In the genomic region with DNA sequence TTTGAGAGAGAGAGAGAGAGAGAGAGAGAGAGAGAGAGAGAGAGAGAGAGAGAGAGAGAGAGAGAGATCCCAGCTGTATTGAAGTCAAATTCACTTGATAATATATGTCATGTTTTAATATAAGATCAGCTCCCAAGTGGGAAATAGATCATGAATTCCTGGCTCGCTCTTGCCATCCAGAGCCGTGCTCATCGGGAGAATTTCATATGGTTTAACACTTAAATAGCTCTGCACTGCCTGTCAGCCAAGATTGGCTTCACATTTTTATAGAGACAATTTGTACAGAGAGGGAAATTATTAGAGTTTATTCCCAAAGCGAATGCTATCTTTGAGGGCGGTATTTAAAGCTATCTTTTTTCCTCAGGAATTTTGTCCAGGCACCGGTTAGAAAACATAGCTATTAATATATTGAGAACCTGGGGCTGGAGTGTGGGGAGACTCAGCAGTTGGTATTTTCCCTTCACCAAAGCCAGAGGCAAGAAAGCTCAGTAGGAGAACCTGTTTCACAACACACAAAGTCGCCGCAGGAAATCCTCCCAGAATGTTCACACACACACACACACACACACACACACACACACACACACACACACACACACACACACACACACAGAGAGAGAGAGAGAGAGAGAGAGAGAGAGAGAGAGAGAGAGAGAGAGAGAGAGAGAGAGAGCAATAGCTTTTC, we compare ENCODE assay signal across 10 mouse cellular contexts. TPM values are rescaled to one million over a fixed set of nuclear protein-coding genes. Genes with fewer than 3 reads are reported as not detected.
DNase-seq lines count a peak whose midpoint lies in the region; ATAC-seq lines count a peak whose summit lies in the region.
"Had no signal": no experiment of that assay in that cellular context is flagged by ENCODE, and none has a peak within 500 bp of the region (broad histone marks: within the 10 kb centered on the region; RNA-seq: fewer than 3 reads in every experiment).

No protein-coding gene starts in this region.

- no peaks in the 10 kb centered on the region for H3K36me3 ChIP-seq in forebrain, embryonic 10.5 days (replicated peaks)
- H3K36me3 ChIP-seq in forebrain, embryonic 11.5 days (ENCODE audit: control insufficient read depth, insufficient read depth, low read length), result no peaks in the 10 kb centered on the region
- no peaks in the 10 kb centered on the region for H3K36me3 ChIP-seq in lung, embryonic 16.5 days (ENCODE audit: control insufficient read depth, insufficient read depth, low read length)
- no peaks in the 10 kb centered on the region for H3K36me3 ChIP-seq in liver, embryonic 12.5 days

- DNase-seq in forebrain, embryonic 10.5 days (ENCODE audit: extremely low spot score, low spot score), result no peak
- no peak for DNase-seq in forebrain, embryonic 11.5 days (ENCODE audit: low spot score)
- DNase-seq in lung, postnatal 25 days (ENCODE audit: low spot score), result no peak
- DNase-seq in thymus, postnatal 10 days (ENCODE audit: low spot score in 2 of 2), result peak; percentile 39 to 47
- DNase-seq in ovary, postnatal 14 days (ENCODE audit: low spot score), result no peak
- DNase-seq in gastrocnemius, postnatal 25 days, result no peak
- DNase-seq: B cell, adult 2 months; cerebellum, adult 11 months had no signal

- H3K4me2 ChIP-seq in forebrain, embryonic 11.5 days (ENCODE audit: low read depth, low read length, severe bottlenecking), result no peak overlapping the region
- peak overlapping the region; percentile 46 for H3K4me2 ChIP-seq in lung, embryonic 16.5 days (ENCODE audit: low read depth, low read length)
- H3K4me2 ChIP-seq in liver, embryonic 12.5 days, result peak overlapping the region; percentile 67

- no peak for ATAC-seq in forebrain, embryonic 11.5 days (replicated peaks; ENCODE audit: low FRiP score)
- no peak for ATAC-seq in lung, embryonic 16.5 days (ENCODE audit: low read depth)
- no peak for ATAC-seq in liver, embryonic 12.5 days

- H3K27ac ChIP-seq in forebrain, embryonic 10.5 days, result no peak overlapping the region
- no peak overlapping the region for H3K27ac ChIP-seq in forebrain, embryonic 11.5 days (ENCODE audit: low read depth, low read length)
- no peak overlapping the region for H3K27ac ChIP-seq in lung, embryonic 16.5 days (ENCODE audit: low read length)
- H3K27ac ChIP-seq in liver, embryonic 12.5 days, result peak overlapping the region; percentile 96

- 71% methylated on average over 8 of the region's 8 CpGs for WGBS in forebrain, embryonic 10.5 days
- 68% methylated on average over 8 of the region's 8 CpGs for whole genome bisulfite sequencing in forebrain, embryonic 11.5 days
- WGBS in lung, embryonic 16.5 days, result 32% methylated on average over 8 of the region's 8 CpGs
- WGBS in liver, embryonic 12.5 days (ENCODE audit: insufficient replicate concordance), result 12% methylated on average over 8 of the region's 8 CpGs

- no peaks in the 10 kb centered on the region for H3K27me3 ChIP-seq in forebrain, embryonic 10.5 days (ENCODE audit: poor library complexity, severe bottlenecking)
- H3K27me3 ChIP-seq in forebrain, embryonic 11.5 days (ENCODE audit: control insufficient read depth, insufficient read depth, low read length), result no peaks in the 10 kb centered on the region
- no peaks in the 10 kb centered on the region for H3K27me3 ChIP-seq in lung, embryonic 16.5 days (ENCODE audit: control insufficient read depth, insufficient read depth, low read depth, low read length)
- H3K27me3 ChIP-seq in liver, embryonic 12.5 days (replicated peaks), result no peaks in the 10 kb centered on the region

- H3K9me3 ChIP-seq in forebrain, embryonic 10.5 days, result no peaks in the 10 kb centered on the region
- no peaks in the 10 kb centered on the region for H3K9me3 ChIP-seq in forebrain, embryonic 11.5 days (ENCODE audit: control insufficient read depth, low read length)
- no peaks in the 10 kb centered on the region for H3K9me3 ChIP-seq in lung, embryonic 16.5 days (ENCODE audit: control insufficient read depth, low read length)
- no peaks in the 10 kb centered on the region for H3K9me3 ChIP-seq in liver, embryonic 12.5 days (replicated peaks)

- H3K9ac ChIP-seq in forebrain, embryonic 11.5 days (ENCODE audit: low read length), result no peak overlapping the region
- no peak overlapping the region for H3K9ac ChIP-seq in lung, embryonic 16.5 days (ENCODE audit: low read length)
- peak overlapping the region; percentile 77 for H3K9ac ChIP-seq in liver, embryonic 12.5 days

- H3K4me3 ChIP-seq in forebrain, embryonic 10.5 days, result peak overlapping the region; percentile 2; the same call in 1 of the 2 replicates
- no peak overlapping the region for H3K4me3 ChIP-seq in forebrain, embryonic 11.5 days (ENCODE audit: low read depth, low read length)
- no peak overlapping the region for H3K4me3 ChIP-seq in lung, embryonic 16.5 days (ENCODE audit: low read length)
- H3K4me3 ChIP-seq in liver, embryonic 12.5 days, result peak overlapping the region; percentile 62

- peaks cover 15% of the 10 kb centered on the region for H3K4me1 ChIP-seq in forebrain, embryonic 10.5 days
- H3K4me1 ChIP-seq in forebrain, embryonic 11.5 days (replicated peaks; ENCODE audit: control insufficient read depth, insufficient read depth, low read length), result 0 out of 2 replicates have a peak, but pooled peaks cover 3% of the 10 kb centered on the region
- H3K4me1 ChIP-seq in lung, embryonic 16.5 days (replicated peaks; ENCODE audit: control insufficient read depth, insufficient read depth, low read length), result peaks cover 4% of the 10 kb centered on the region
- H3K4me1 ChIP-seq in liver, embryonic 12.5 days, result peaks cover 50% of the 10 kb centered on the region

RNA-seq across cellular contexts. Expression of gene Cdk17, which starts 17.9 kb away (rescaled TPM):
- polyA plus RNA-seq in forebrain, embryonic 10.5 days (2016; fragmentation: Nextera tagmentation; extraction: Ambion mirVana), result 17.6 and 18.2 TPM in 2 replicates
- polyA plus RNA-seq in forebrain, embryonic 11.5 days (2014; fragmentation: Nextera tagmentation; extraction: Ambion mirVana), result 34.4 and 37.4 TPM in 2 replicates
- 15.0 and 15.8 TPM in 2 replicates for polyA plus RNA-seq in lung, embryonic 16.5 days (2015; fragmentation: Nextera tagmentation; extraction: Ambion mirVana)
- 22.3 and 23.0 TPM in 2 replicates for polyA plus RNA-seq in liver, embryonic 12.5 days (2016; fragmentation: Nextera tagmentation; extraction: Ambion mirVana)
- total RNA-seq in gastrocnemius, postnatal 25 days (2021), result 1 to 10 TPM; 5.9 to 6.3 TPM

Comparison
In these comparisons a context has a peak if more than half of its experiments do, and no peak if none do; other contexts are left out.
1. H3K4me3 ChIP-seq: peak in forebrain, embryonic 10.5 days (single experiment) and liver, embryonic 12.5 days (single experiment); none in forebrain, embryonic 11.5 days (single experiment) and lung, embryonic 16.5 days (single experiment).
2. DNase-seq: peak in thymus, postnatal 10 days (2 of 2); none in forebrain, embryonic 10.5 days (single experiment), forebrain, embryonic 11.5 days (single experiment), lung, postnatal 25 days (single experiment), ovary, postnatal 14 days (single experiment) and gastrocnemius, postnatal 25 days (single experiment).